In genomic region chr17:44327279-44328146, GRCm38 (mm10) we compare ENCODE assay signal across 8 mouse cellular contexts.
DNase-seq lines count a peak whose midpoint lies in the region; ATAC-seq and TF ChIP-seq lines count a peak whose summit lies in the region.

No protein-coding gene starts in this region.

- 26% methylated on average over 10 of the region's 10 CpGs for WGBS in intestine, embryonic 14.5 days
- WGBS in intestine, postnatal 0 days, result 38% methylated on average over 10 of the region's 10 CpGs
- WGBS in hindbrain, embryonic 13.5 days, result 41% methylated on average over 10 of the region's 10 CpGs
- WGBS in neural tube, embryonic 13.5 days, result 32% methylated on average over 10 of the region's 10 CpGs

- ATAC-seq in intestine, embryonic 14.5 days (replicated peaks; ENCODE audit: low FRiP score, low TSS enrichment, low read depth), result no peak
- no peak for ATAC-seq in intestine, postnatal 0 days
- peak; percentile 77 for ATAC-seq in hindbrain, embryonic 13.5 days (ENCODE audit: low FRiP score)
- ATAC-seq in neural tube, embryonic 13.5 days (ENCODE audit: low read depth), result peak; percentile 69; the same call in 1 of the 2 replicates
- no peak for ATAC-seq in granulocyte monocyte progenitor cell, adult 5-6 weeks (replicated peaks; ENCODE audit: poor library complexity, severe bottlenecking)

- no peak for TF ChIP-seq CTCF in intestine, postnatal 0 days (IDR thresholded peaks at IDR 0.05; ENCODE audit: low read depth)
- TF ChIP-seq CTCF in gastrocnemius, adult 2 months (IDR thresholded peaks at IDR 0.05), result no peak

- no peak overlapping the region; the same call in 1 of the 2 replicates for H3K27ac ChIP-seq in intestine, embryonic 14.5 days (ENCODE audit: low read depth)
- no peak overlapping the region for H3K27ac ChIP-seq in intestine, postnatal 0 days (ENCODE audit: low read depth, low read length)
- H3K27ac ChIP-seq in hindbrain, embryonic 13.5 days, result peak overlapping the region; percentile 49; the same call in 1 of the 2 replicates
- H3K27ac ChIP-seq in neural tube, embryonic 13.5 days (replicated peaks), result peak overlapping the region; percentile 33
- H3K27ac ChIP-seq in gastrocnemius, adult 2 months, result no peak overlapping the region

- no peaks in the 10 kb centered on the region for H3K27me3 ChIP-seq in intestine, embryonic 14.5 days (replicated peaks; ENCODE audit: control insufficient read depth, insufficient read depth, low read length)
- no peaks in the 10 kb centered on the region for H3K27me3 ChIP-seq in intestine, postnatal 0 days (replicated peaks; ENCODE audit: control insufficient read depth, insufficient read depth, low read length)
- H3K27me3 ChIP-seq in hindbrain, embryonic 13.5 days, result no peaks in the 10 kb centered on the region
- no peaks in the 10 kb centered on the region for H3K27me3 ChIP-seq in neural tube, embryonic 13.5 days

- H3K4me1 ChIP-seq in intestine, embryonic 14.5 days (replicated peaks; ENCODE audit: control insufficient read depth, insufficient read depth, low read length), result peaks cover 13% of the 10 kb centered on the region
- no peaks in the 10 kb centered on the region for H3K4me1 ChIP-seq in intestine, postnatal 0 days (replicated peaks; ENCODE audit: control insufficient read depth, insufficient read depth, low read length)
- peaks cover 7% of the 10 kb centered on the region for H3K4me1 ChIP-seq in hindbrain, embryonic 13.5 days (replicated peaks)
- H3K4me1 ChIP-seq in neural tube, embryonic 13.5 days (replicated peaks), result peaks cover 8% of the 10 kb centered on the region; the same call in 1 of the 2 replicates

- H3K9me3 ChIP-seq in intestine, embryonic 14.5 days (ENCODE audit: control insufficient read depth, low read length), result no peaks in the 10 kb centered on the region
- no peaks in the 10 kb centered on the region for H3K9me3 ChIP-seq in intestine, postnatal 0 days (ENCODE audit: control insufficient read depth)
- no peaks in the 10 kb centered on the region for H3K9me3 ChIP-seq in hindbrain, embryonic 13.5 days
- no peaks in the 10 kb centered on the region for H3K9me3 ChIP-seq in neural tube, embryonic 13.5 days

- H3K36me3 ChIP-seq in intestine, embryonic 14.5 days (ENCODE audit: control insufficient read depth, insufficient read depth, low read length), result no peaks in the 10 kb centered on the region
- no peaks in the 10 kb centered on the region for H3K36me3 ChIP-seq in intestine, postnatal 0 days (ENCODE audit: control insufficient read depth, insufficient read depth)
- H3K36me3 ChIP-seq in hindbrain, embryonic 13.5 days, result no peaks in the 10 kb centered on the region
- no peaks in the 10 kb centered on the region for H3K36me3 ChIP-seq in neural tube, embryonic 13.5 days

- no peak for DNase-seq in intestine, embryonic 14.5 days (ENCODE audit: low spot score)
- DNase-seq in embryo, embryonic 10.5 days (ENCODE audit: low spot score), result peak; percentile 37
- no peak for DNase-seq in layer of hippocampus, postnatal 14 days (ENCODE audit: low spot score in 2 of 2)
- DNase-seq in gastrocnemius, adult 2 months, result no peak

- H3K4me3 ChIP-seq in intestine, embryonic 14.5 days (ENCODE audit: low read depth, low read length), result 0 out of 2 replicates have a peak overlapping the region, but pooled peaks have one; percentile 8
- no peak overlapping the region for H3K4me3 ChIP-seq in intestine, postnatal 0 days (ENCODE audit: low read depth, low read length)
- no peak overlapping the region for H3K4me3 ChIP-seq in hindbrain, embryonic 13.5 days
- no peak overlapping the region for H3K4me3 ChIP-seq in neural tube, embryonic 13.5 days
- no peak overlapping the region for H3K4me3 ChIP-seq in gastrocnemius, adult 2 months

- no peak overlapping the region for H3K9ac ChIP-seq in intestine, embryonic 14.5 days (ENCODE audit: low read length)
- no peak overlapping the region for H3K9ac ChIP-seq in intestine, postnatal 0 days (ENCODE audit: low read depth, low read length)
- H3K9ac ChIP-seq in hindbrain, embryonic 13.5 days, result no peak overlapping the region
- H3K9ac ChIP-seq in neural tube, embryonic 13.5 days, result no peak overlapping the region; the same call in 1 of the 2 replicates

- intact Hi-C loops in gastrocnemius, adult 2 months (cut with DNase I), result no loop called here

- H3K4me2 ChIP-seq in intestine, embryonic 14.5 days (ENCODE audit: low read length), result peak overlapping the region; percentile 27
- H3K4me2 ChIP-seq in intestine, postnatal 0 days (replicated peaks; ENCODE audit: low read depth), result no peak overlapping the region
- peak overlapping the region; percentile 6; the same call in 1 of the 2 replicates for H3K4me2 ChIP-seq in hindbrain, embryonic 13.5 days
- H3K4me2 ChIP-seq in neural tube, embryonic 13.5 days, result peak overlapping the region; percentile 20; the same call in 1 of the 2 replicates

Comparison
In these comparisons a context has a peak if more than half of its experiments do, and no peak if none do; other contexts are left out.
1. ATAC-seq: peak in hindbrain, embryonic 13.5 days (single experiment) and neural tube, embryonic 13.5 days (single experiment); none in intestine, embryonic 14.5 days (single experiment), intestine, postnatal 0 days (single experiment) and granulocyte monocyte progenitor cell, adult 5-6 weeks (single experiment).
2. H3K27ac ChIP-seq: peak in hindbrain, embryonic 13.5 days (single experiment) and neural tube, embryonic 13.5 days (single experiment); none in intestine, embryonic 14.5 days (single experiment), intestine, postnatal 0 days (single experiment) and gastrocnemius, adult 2 months (single experiment).